Mouse (Mus musculus): ENCODE results near the gene Gm44502. TPM values are rescaled to one million over a fixed set of nuclear protein-coding genes. Genes with fewer than 3 reads are reported as not detected.

Gm44502 gene
- total RNA-seq, 2 experiments from 2014 or later: not detected

- no peak for DNase-seq (ENCODE audit: extremely low spot score in 1 of 2, low spot score in 1 of 2)
These were observed 24.5 kb downstream of the Gm44502 start for GRCm38 (mm10) chr15:89404831-89405623.

DNA sequence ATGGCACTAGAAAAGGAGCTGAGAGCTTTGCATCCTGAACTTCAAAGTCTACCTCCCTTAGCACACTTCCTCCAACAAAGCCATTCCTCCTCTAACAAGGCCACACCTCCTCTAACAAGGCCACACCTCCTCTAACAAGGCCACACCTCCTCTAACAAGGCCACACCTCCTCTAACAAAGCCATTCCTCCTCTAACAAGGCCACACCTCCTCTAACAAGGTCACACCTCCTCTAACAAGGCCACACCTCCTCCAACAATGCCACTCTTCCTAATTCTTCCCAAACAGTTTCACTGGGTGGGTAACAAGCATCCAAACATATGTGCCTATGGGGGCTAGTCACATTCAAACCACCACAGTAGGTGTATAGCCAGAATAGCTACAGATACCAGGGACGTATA lies 27.0 kb downstream of the Gm44502 start:
- DNase-seq (ENCODE audit: extremely low spot score in 1 of 2, low spot score in 1 of 2): no peak

GRCm38 (mm10) chr15:89399716-89400115 lies 29.8 kb downstream of the Gm44502 start:
- DNase-seq (ENCODE audit: extremely low spot score in 1 of 2, low spot score in 1 of 2): no peak

DNA sequence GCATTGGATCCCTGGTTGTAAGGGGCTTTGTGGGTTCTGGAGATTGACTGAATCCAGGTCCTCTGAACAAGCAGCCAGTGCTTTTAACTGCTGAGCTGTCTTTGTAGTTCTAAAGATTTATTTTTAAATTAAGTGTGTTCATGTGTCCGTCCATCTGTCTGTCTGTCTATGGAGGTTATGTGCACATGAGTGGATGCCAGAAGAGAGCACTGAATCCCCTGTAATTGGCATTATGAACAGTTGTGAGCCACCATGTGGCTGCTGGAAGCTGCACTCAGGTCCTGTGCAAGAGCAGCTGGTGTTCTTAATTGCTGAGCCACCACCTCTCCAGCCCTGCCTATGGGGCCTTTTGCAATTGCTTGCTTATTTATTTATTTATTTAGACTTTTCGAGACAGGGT lies 31.4 kb downstream of the Gm44502 start:
- no peak for DNase-seq (ENCODE audit: extremely low spot score in 1 of 2, low spot score in 1 of 2)

- DNase-seq (ENCODE audit: extremely low spot score in 1 of 2, low spot score in 1 of 2): no peak
These were observed 32.6 kb downstream of the Gm44502 start for GRCm38 (mm10) chr15:89396883-89397282.

GRCm38 (mm10) chr15:89390081-89390480 lies 39.4 kb downstream of the Gm44502 start:
- DNase-seq (ENCODE audit: extremely low spot score in 1 of 2, low spot score in 1 of 2): no peak

GRCm38 (mm10) chr15:89387127-89387526 lies 42.4 kb downstream of the Gm44502 start:
- no peak for DNase-seq (ENCODE audit: extremely low spot score in 1 of 2, low spot score in 1 of 2)

DNA sequence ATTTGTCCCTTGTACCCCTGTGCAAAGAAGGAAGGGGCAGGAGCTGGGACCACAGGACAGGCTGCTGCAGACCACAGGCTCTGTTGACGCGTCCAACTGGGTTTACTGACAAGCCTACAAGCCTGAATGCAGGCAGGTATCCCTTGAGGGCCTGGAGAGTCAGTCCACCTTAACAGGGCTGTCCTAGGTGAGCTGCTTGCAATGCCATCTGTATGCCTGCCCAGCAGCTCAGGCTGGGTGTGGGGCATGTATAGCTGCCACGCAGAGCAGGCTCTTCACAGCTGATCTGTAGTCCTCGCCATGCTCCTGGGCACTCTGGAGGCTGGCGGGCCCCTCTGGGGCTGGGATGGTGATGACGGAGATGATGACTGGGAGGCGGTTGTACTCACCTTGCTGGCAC lies 44.9 kb downstream of the Gm44502 start, which contains the start of gene Klhdc7b:
Klhdc7b (plus strand) TSS at position 301 of the 400 bp plus-strand sequence.
- DNase-seq (ENCODE audit: extremely low spot score in 1 of 2, low spot score in 1 of 2): no peak

- DNase-seq (ENCODE audit: extremely low spot score in 1 of 2, low spot score in 1 of 2): no peak
These were observed 50.1 kb downstream of the Gm44502 start for GRCm38 (mm10) chr15:89379429-89379828.

DNA sequence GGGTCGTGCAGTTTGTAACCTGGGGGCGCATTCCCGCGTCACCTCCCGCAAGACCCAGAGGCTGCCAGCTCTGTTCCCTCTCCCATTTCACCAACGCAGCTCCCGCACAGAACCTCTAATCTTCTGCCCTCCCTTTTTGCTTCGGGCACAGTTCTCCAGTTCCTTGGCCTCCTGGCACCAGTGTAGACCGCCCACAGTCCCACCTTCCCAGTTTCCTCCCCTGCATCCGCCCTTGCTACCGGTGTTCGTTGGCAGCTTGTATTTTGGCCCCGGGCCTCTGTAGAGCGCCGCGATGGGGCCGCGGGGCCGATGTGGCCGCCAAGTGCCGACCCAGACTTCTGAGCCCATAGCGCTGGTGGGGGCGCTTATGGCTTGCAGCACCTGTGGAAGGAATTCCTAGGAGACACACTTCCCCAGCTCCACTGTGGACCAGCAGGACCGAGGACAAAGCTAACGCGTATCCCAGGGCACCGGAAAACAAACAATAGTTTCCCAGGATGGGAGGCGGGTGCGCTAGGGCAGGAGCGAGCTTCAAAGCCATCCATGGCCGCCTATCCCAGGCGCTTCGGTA lies 50.6 kb downstream of the Gm44502 start, which contains the start of gene Odf3b:
Odf3b (minus strand) TSS at position 452 of the 571 bp plus-strand sequence.
- DNase-seq (ENCODE audit: extremely low spot score in 1 of 2, low spot score in 1 of 2): no peak

DNA sequence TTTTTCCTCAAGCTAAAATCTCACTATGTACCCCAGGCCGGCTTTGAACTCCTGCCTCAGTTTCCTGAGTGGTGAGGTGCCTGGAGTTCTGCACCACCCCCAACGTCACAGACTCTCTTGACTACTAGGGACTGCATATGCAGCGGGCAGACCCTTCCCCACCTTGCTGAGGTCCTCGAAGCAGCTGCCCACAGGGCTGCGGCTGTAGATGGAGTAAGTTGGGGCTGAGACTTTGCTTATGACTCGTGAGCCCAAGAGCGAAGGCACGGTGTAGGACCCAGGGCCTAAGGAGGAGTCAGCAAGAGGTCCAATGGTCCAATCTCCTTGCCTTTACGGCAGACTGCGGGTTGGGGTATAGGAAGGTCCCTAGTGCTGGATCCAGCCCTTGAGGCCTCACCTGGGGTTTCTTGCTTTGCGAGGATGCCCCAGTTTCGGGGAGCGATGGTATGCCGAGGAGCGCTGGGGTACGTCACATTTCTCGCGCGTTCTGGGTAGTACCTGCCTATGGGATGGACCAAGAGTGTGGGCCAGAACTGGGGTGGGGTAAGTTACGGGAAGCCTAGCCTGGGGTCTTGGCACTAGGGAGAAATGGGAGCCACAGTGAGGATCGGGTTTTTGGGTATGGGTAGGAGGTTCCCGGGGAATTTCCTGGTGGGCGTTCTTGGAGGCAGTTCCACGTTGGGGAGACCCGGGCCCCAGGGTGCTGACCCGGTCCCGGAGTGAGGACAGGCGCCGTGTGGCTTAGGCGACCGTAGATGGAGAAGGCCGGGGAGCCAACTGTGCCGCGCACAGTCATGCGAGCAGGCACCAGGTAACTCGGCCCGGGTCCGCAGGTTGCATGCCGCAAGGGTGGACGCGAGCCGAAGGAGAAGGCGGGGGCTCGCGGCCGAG lies 51.3 kb downstream of the Gm44502 start:
- no peak for DNase-seq (ENCODE audit: extremely low spot score in 1 of 2, low spot score in 1 of 2)

GRCm38 (mm10) chr15:89377362-89377761 lies 52.1 kb downstream of the Gm44502 start:
- DNase-seq (ENCODE audit: extremely low spot score in 1 of 2, low spot score in 1 of 2): no peak

DNA sequence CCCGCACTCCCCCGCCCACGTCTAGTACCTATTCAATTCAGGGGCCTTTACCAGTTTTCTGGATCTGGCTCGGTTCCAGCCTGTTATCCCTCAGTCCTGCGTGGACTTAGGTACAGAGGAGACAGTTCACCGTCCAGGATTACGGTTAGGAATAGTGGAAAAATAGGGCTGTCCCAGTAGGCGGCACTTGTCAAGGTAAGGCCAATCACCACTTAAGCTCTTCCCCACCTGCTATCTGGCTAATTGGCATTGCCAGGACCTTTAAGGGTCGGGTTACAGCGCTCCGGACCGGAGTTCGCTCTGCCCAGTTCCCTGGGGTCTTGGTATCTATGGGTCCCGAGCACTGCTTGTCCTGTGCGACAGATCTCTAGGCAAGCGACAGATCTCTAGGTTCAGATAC lies 52.5 kb downstream of the Gm44502 start, which contains the start of gene Tymp:
Tymp (minus strand) TSS at position 83 of the 400 bp plus-strand sequence.
- DNase-seq (ENCODE audit: extremely low spot score in 1 of 2, low spot score in 1 of 2): no peak

GRCm38 (mm10) chr15:89376040-89376439 lies 53.5 kb downstream of the Gm44502 start:
- DNase-seq (ENCODE audit: extremely low spot score in 1 of 2, low spot score in 1 of 2): no peak

GRCm38 (mm10) chr15:89374801-89375534 lies 54.5 kb downstream of the Gm44502 start:
- no peak for DNase-seq (ENCODE audit: extremely low spot score in 1 of 2, low spot score in 1 of 2)

DNA sequence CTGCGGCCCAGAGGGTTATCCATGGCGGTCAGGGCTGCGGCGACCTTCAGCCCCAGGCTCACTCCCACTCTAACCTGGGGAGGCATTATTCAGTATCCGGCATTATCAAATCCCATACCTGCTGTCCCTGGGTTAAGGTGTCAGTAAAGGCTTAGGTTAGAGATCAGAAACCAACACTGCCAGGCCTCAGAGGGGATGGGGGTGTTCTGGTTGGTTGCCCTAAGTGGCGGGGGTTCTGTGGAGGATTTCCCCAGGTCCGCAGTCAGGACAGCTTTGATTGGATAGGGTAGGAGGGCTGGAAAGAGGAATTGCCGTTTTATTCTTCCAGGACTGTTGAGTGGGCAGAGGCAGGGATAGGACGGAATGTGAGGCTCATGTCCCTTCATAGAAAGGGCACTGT lies 55.2 kb downstream of the Gm44502 start:
- no peak for DNase-seq (ENCODE audit: extremely low spot score in 1 of 2, low spot score in 1 of 2)

DNA sequence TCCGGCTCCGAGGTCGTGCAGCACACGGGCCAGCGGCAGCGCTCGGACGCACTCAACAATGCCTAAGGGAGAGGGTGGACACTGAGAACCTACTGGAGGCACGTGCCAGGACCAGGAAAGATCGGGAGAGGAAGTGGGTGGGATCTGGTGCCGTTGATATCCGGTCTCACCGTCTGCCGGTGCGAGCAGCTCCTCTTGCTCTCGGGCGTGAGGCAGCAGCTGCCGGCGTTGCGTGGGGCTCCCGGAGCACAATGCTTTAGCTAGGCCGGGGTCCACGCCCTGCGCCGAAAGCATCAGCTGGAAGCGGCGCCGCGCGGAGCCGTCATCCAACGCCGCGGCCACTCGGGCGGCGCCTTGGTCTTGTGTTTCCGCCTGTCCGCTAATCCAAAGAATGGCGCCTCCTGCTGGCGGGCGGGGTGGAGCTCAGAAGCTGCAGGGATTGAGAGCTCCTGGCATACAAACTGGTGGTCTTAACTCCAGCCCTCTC lies 55.7 kb downstream of the Gm44502 start, which contains the start of gene Sco2:
Sco2 (minus strand) TSS at position 85 of the 487 bp plus-strand sequence.
- DNase-seq (ENCODE audit: extremely low spot score in 1 of 2, low spot score in 1 of 2): peak; percentile 97 to 99

- peak; percentile 64 to 88 for DNase-seq (ENCODE audit: extremely low spot score in 1 of 2, low spot score in 1 of 2)
These were observed 56.3 kb downstream of the Gm44502 start for GRCm38 (mm10) chr15:89373027-89373761.

DNA sequence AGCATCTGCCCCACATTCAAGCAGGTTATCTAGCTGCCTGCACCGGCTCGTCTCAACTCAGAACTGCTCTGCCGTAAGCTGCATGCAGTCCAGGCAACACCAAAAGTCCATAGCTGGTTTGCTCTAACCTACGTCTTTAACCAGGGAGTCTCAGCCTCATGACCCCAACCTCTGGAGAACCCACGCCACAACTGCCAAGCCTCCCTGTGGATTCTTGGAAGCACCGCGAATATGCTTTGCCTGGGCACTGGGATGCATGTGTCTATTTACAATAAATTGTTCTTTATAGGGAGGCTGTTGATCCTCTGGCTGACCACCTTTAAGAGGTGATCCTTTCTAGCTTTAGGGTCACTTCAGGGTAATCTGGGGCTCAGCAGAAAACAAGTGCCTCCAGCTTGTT lies 57.0 kb downstream of the Gm44502 start:
- DNase-seq (ENCODE audit: extremely low spot score in 1 of 2, low spot score in 1 of 2): no peak

All from layer of hippocampus, postnatal 25 days (tissue).